Mouse (Mus musculus) adrenal gland, adult 8-10 months (tissue): ENCODE data around the gene Cdc42se2. TPM values are rescaled to one million over a fixed set of nuclear protein-coding genes. Genes with fewer than 3 reads are reported as not detected.
A peak's percentile ranks its signal among the peaks of the same experiment; 100 is the strongest.

Experiments used
- DNase-seq: peaks from one replicate; pipeline ENCODE4 v3.0.0; 2022
- total RNA-seq, 4 experiments: library from RNA; stranded (reverse); gene quantifications; 2 replicates each; pipeline ENCODE4 v1.2.4; 2022

The Cdc42se2 gene
- total RNA-seq: 10 to 100 TPM; 23.7 to 33.0 (median 28.7) TPM

GRCm38 (mm10) chr11:54787488-54788474 lies at the start of gene Cdc42se2:
Gene Cdc42se2 (minus strand): TSS chr11:54787675.
- DNase-seq: peak; percentile 95

- no peak for DNase-seq
These were observed 48.6 kb upstream of the Cdc42se2 start for GRCm38 (mm10) chr11:54836106-54836505.

- DNase-seq: no peak
These were observed 47.1 kb upstream of the Cdc42se2 start for GRCm38 (mm10) chr11:54834596-54834995.

- no peak for DNase-seq
These were observed 46.4 kb upstream of the Cdc42se2 start for GRCm38 (mm10) chr11:54833833-54834232.

DNA sequence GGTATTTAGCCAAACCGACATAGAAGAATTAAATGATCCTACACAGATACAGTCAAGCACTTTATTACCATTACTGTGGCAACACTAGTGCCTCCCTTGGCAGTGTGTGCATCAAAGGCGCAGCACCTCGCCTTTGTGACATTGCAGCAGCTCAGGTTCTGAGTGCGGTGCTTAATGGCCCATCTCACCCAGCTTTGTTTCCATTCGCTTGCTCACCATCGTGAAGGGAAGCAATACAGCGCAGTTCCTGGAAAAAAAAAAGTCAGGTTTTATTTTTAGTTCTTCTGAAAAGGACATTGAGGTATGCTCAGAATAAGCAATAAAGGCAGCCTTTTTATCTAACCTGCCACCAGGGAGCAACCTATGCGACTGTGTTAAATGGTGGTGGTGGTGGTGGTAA lies 39.3 kb upstream of the Cdc42se2 start:
- DNase-seq: no peak

- DNase-seq: no peak
These were observed 38.3 kb upstream of the Cdc42se2 start for GRCm38 (mm10) chr11:54825774-54826173.

- no peak for DNase-seq
These were observed 36.0 kb upstream of the Cdc42se2 start for GRCm38 (mm10) chr11:54823467-54823866.

DNA sequence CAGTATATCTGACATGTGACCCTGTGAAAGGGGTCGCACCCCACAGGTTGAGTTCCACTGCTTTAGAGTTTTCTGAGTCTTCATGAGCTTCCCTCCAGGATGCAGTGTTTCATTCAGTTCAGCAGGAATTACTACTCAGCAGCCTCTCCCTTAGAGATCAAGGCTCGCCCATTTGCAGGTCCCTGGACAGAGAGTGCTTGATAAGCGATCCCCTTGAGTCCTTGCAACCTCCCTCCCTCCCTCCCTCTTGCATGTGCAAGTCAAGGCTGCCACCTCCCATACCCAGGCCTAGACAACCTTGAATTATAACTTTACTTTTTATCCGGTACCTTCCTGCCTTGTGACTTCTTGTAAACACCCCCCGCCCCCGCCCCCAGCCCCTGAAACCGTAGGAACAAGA lies 32.0 kb upstream of the Cdc42se2 start:
- DNase-seq: no peak

DNA sequence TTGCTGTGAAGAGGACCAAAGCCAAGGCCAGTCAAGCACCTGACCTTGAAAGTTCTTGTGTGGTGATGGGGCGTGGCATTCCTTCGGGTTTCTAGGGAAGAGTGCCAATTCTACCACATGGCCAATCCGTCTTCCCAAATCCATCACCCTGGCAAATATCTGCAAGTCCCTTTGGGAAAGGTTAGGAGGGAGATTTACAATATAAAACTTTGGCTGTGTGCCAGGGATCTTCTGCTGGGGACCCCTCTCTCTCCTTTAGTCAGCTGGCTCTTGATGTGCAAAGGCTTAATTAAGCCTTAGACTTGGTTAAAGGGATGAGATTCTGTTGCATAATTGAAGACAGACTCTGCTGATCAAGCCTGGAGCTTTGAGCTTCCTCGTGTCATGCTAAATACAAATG lies 30.0 kb upstream of the Cdc42se2 start:
- no peak for DNase-seq

DNA sequence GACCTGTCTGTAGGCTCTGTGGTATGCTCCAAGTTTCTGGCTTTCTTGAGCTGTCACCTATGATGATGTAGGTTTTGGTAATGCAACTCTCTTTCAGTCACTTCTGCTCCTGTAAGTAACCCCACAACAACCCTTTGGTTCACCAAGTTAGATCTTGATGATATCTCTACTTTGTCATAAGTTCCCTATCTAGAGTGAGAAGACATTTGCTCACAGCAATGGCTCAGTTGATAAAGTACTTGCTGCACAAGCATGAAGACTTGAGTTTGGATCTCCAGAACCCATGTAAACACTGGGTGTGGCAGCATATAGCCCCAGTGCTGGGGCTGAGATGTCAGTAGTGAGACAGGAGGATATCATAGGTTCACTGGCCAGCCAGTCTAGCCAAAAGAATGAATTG lies 28.2 kb upstream of the Cdc42se2 start:
- no peak for DNase-seq

- no peak for DNase-seq
These were observed 25.5 kb upstream of the Cdc42se2 start for GRCm38 (mm10) chr11:54812812-54813516.

DNA sequence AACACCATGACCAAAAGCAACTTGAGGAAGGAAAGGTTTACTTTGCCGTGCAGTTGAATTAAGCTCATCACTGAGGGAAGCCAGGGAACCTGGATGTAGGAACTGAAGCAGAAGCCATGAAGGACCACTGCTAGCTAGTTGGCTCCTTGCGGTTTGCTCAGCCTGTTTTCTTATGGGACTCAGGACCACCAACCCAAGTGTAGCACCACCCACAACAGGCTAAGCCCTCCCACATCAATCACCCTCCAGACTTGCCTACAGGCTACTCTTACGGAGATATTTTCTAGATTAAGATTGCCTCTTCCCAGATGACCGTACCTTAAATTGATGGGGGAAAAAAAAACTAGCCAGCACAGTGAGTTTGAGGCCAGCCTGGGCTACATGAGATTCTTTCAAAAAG lies 24.8 kb upstream of the Cdc42se2 start:
- DNase-seq: no peak

DNA sequence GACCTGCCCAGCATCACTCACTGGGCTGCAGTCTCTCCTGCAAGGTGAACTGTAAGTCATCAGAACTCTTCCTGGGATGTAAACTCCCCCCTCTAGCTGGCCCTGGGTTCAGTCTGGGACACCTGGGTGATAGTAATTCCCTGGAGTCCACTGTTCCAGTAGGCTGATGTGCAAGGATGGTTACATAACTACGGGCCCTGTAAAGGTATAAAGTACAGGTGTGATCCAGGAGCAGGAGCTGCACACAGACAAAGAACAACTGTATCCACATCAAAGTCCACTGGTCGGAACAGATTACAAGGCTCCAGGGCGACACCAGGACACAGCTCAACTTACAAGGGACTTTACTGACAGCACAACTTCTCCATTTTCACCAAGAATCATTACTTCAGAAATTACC lies 23.6 kb upstream of the Cdc42se2 start:
- no peak for DNase-seq

- DNase-seq: no peak
These were observed 22.1 kb upstream of the Cdc42se2 start for GRCm38 (mm10) chr11:54809582-54809981.

DNA sequence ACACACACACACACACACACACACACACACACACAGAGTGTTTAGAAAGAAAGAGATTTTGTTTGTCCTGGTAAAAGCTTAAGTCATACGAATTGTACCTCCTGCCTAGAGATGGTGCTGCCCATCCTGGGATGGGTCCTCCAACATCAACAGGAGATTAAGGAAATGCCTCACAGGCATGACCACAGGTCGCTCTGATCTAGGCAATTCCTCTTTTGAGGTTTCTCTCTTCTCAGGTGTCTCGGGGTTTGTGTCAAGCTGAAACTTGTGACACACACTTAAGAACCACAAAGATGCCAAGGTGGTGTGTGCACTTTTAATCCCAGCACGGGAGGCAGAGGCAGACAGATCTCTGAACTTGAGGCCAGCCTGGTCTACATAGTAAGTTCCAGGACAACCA lies 20.7 kb upstream of the Cdc42se2 start:
- no peak for DNase-seq

- DNase-seq: no peak
These were observed 20.2 kb upstream of the Cdc42se2 start for GRCm38 (mm10) chr11:54807669-54808068.

GRCm38 (mm10) chr11:54806891-54807290 lies 19.4 kb upstream of the Cdc42se2 start:
- no peak for DNase-seq

- no peak for DNase-seq
These were observed 17.7 kb upstream of the Cdc42se2 start for GRCm38 (mm10) chr11:54805196-54805595.

- DNase-seq: no peak
These were observed 15.1 kb upstream of the Cdc42se2 start for GRCm38 (mm10) chr11:54802621-54803020.

GRCm38 (mm10) chr11:54801791-54802558 lies 14.5 kb upstream of the Cdc42se2 start:
- peak; percentile 48 for DNase-seq

- no peak for DNase-seq
These were observed 9.1 kb upstream of the Cdc42se2 start for GRCm38 (mm10) chr11:54796551-54796950.

GRCm38 (mm10) chr11:54794678-54795077 lies 7.2 kb upstream of the Cdc42se2 start:
- DNase-seq: no peak

DNA sequence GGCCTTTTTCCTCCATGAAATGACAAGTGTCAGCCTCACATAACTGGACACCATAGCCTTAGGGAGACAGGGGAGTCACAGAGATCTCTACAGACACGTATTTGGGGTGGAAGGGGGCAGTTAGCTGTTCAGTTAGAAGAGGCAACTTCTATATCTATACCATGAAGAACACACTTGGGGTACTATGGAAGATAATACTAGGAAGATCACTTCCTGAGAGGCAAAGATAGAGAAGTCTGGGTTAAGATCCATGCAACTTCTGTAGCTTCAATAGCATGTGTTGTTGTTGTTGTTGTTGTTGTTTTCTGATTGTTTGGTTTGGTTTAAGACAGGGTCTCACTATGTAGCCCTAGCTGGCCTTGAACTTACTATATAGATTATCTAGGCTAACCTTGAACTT lies 5.7 kb upstream of the Cdc42se2 start:
- no peak for DNase-seq
